19 mouse cellular contexts compared by ENCODE assay signal in genomic region chr2:147907341-147907740, GRCm38 (mm10).
DNase-seq lines count a peak whose midpoint lies in the region; ATAC-seq lines count a peak whose summit lies in the region.
"Had no signal": no experiment of that assay in that cellular context is flagged by ENCODE, and none has a peak within 500 bp of the region (broad histone marks: within the 10 kb centered on the region; RNA-seq: fewer than 3 reads in every experiment).

No protein-coding gene starts in this region.

- H3K36me3 ChIP-seq in forebrain, embryonic 10.5 days (replicated peaks): no peaks in the 10 kb centered on the region
- H3K36me3 ChIP-seq in forebrain, embryonic 15.5 days: no peaks in the 10 kb centered on the region
- H3K36me3 ChIP-seq in midbrain, embryonic 11.5 days (ENCODE audit: control insufficient read depth, insufficient read depth, low read length): no peaks in the 10 kb centered on the region
- H3K36me3 ChIP-seq in midbrain, embryonic 16.5 days (ENCODE audit: control insufficient read depth, insufficient read depth, low read length): no peaks in the 10 kb centered on the region
- H3K36me3 ChIP-seq: embryonic facial prominence, embryonic 13.5 days; heart, embryonic 13.5 days; hindbrain, embryonic 15.5 days had no signal

- WGBS in forebrain, embryonic 10.5 days: 31% methylated on average over 6 of the region's 6 CpGs
- 14% methylated on average over 6 of the region's 6 CpGs for WGBS in forebrain, embryonic 15.5 days
- WGBS in midbrain, embryonic 11.5 days: 9% methylated on average over 6 of the region's 6 CpGs
- WGBS in midbrain, embryonic 16.5 days: 12% methylated on average over 6 of the region's 6 CpGs

- H3K9me3 ChIP-seq in forebrain, embryonic 10.5 days: no peaks in the 10 kb centered on the region
- H3K9me3 ChIP-seq in forebrain, embryonic 15.5 days: no peaks in the 10 kb centered on the region
- H3K9me3 ChIP-seq in midbrain, embryonic 11.5 days (ENCODE audit: control insufficient read depth, low read length): no peaks in the 10 kb centered on the region
- H3K9me3 ChIP-seq in midbrain, embryonic 16.5 days (replicated peaks; ENCODE audit: control insufficient read depth, low read length, poor library complexity, severe bottlenecking): no peaks in the 10 kb centered on the region
- H3K9me3 ChIP-seq: embryonic facial prominence, embryonic 13.5 days; forebrain, embryonic 13.5 days; heart, embryonic 13.5 days; hindbrain, embryonic 15.5 days had no signal

- no peak overlapping the region for H3K27ac ChIP-seq in forebrain, embryonic 10.5 days
- no peak overlapping the region for H3K27ac ChIP-seq in forebrain, embryonic 15.5 days (replicated peaks)
- H3K27ac ChIP-seq in midbrain, embryonic 11.5 days (ENCODE audit: low read depth, low read length): peak overlapping the region; percentile 16; the same call in 1 of the 2 replicates
- no peak overlapping the region for H3K27ac ChIP-seq in midbrain, embryonic 16.5 days (ENCODE audit: low read length)
- H3K27ac ChIP-seq: embryonic facial prominence, embryonic 13.5 days; forebrain, embryonic 13.5 days; heart, embryonic 13.5 days; hindbrain, embryonic 15.5 days had no signal

- H3K9ac ChIP-seq in forebrain, embryonic 15.5 days (replicated peaks): no peak overlapping the region
- no peak overlapping the region for H3K9ac ChIP-seq in midbrain, embryonic 11.5 days (ENCODE audit: low read length)
- no peak overlapping the region for H3K9ac ChIP-seq in midbrain, embryonic 16.5 days (ENCODE audit: low read depth, low read length)
- H3K9ac ChIP-seq: embryonic facial prominence, embryonic 13.5 days; forebrain, embryonic 13.5 days; heart, embryonic 13.5 days; hindbrain, embryonic 15.5 days had no signal

- H3K4me2 ChIP-seq in forebrain, embryonic 15.5 days (replicated peaks): no peak overlapping the region
- H3K4me2 ChIP-seq in midbrain, embryonic 11.5 days: no peak overlapping the region
- no peak overlapping the region for H3K4me2 ChIP-seq in midbrain, embryonic 16.5 days (ENCODE audit: low read length)
- H3K4me2 ChIP-seq: embryonic facial prominence, embryonic 13.5 days; forebrain, embryonic 13.5 days; heart, embryonic 13.5 days; hindbrain, embryonic 15.5 days had no signal

- peak; percentile 24 for DNase-seq in forebrain, embryonic 10.5 days (ENCODE audit: extremely low spot score, low spot score)
- peak; percentile 94 for DNase-seq in midbrain, embryonic 11.5 days (ENCODE audit: low spot score, missing footprints)
- DNase-seq in mesoderm, embryonic 11.5 days (ENCODE audit: low read depth, low spot score): peak; percentile 12
- no peak for DNase-seq in frontal cortex, postnatal 14 days (ENCODE audit: low spot score in 2 of 2)
- DNase-seq in layer of hippocampus, postnatal 10 days (ENCODE audit: low spot score in 2 of 2): no peak
- DNase-seq: adrenal gland, postnatal 10 days; cerebellum, adult 11-12 months; cerebellum, adult 9-10 months; cerebellum, postnatal 36 days; gastrocnemius, postnatal 36 days; heart, adult 11 months; heart, postnatal 4 days had no signal

- no peak for ATAC-seq in forebrain, embryonic 15.5 days (replicated peaks)
- ATAC-seq in midbrain, embryonic 11.5 days (ENCODE audit: low FRiP score): peak; percentile 47
- ATAC-seq in midbrain, embryonic 16.5 days: no peak
- ATAC-seq: forebrain, embryonic 13.5 days; inflammation-experienced regulatory T-cells, adult 6 months had no signal

- H3K27me3 ChIP-seq in forebrain, embryonic 10.5 days (ENCODE audit: poor library complexity, severe bottlenecking): peaks cover 97% of the 10 kb centered on the region
- no peaks in the 10 kb centered on the region for H3K27me3 ChIP-seq in forebrain, embryonic 15.5 days
- peaks cover 69% of the 10 kb centered on the region for H3K27me3 ChIP-seq in midbrain, embryonic 11.5 days (ENCODE audit: control insufficient read depth, insufficient read depth, low read length)
- peaks cover 30% of the 10 kb centered on the region for H3K27me3 ChIP-seq in midbrain, embryonic 16.5 days (ENCODE audit: control insufficient read depth, insufficient read depth, low read depth, low read length)
- H3K27me3 ChIP-seq: heart, embryonic 13.5 days had no signal

- no peak overlapping the region for H3K4me3 ChIP-seq in forebrain, embryonic 10.5 days
- H3K4me3 ChIP-seq in forebrain, embryonic 15.5 days: no peak overlapping the region
- H3K4me3 ChIP-seq in midbrain, embryonic 11.5 days (ENCODE audit: low read depth, low read length): no peak overlapping the region
- H3K4me3 ChIP-seq in midbrain, embryonic 16.5 days (ENCODE audit: low read depth, low read length): no peak overlapping the region
- H3K4me3 ChIP-seq: embryonic facial prominence, embryonic 13.5 days; forebrain, embryonic 13.5 days; heart, embryonic 13.5 days; hindbrain, embryonic 15.5 days had no signal

- H3K4me1 ChIP-seq in forebrain, embryonic 10.5 days: peaks cover 38% of the 10 kb centered on the region
- H3K4me1 ChIP-seq in forebrain, embryonic 15.5 days: peaks cover 3% of the 10 kb centered on the region; the same call in 1 of the 2 replicates
- H3K4me1 ChIP-seq in midbrain, embryonic 11.5 days (ENCODE audit: control insufficient read depth, insufficient read depth, low read length): peaks cover 36% of the 10 kb centered on the region
- peaks cover 6% of the 10 kb centered on the region for H3K4me1 ChIP-seq in midbrain, embryonic 16.5 days (ENCODE audit: control insufficient read depth, insufficient read depth, low read length)
- H3K4me1 ChIP-seq: embryonic facial prominence, embryonic 13.5 days; heart, embryonic 13.5 days had no signal

Comparison
In these comparisons a context has a peak if more than half of its experiments do, and no peak if none do; other contexts are left out.
1. DNase-seq: peak in forebrain, embryonic 10.5 days (single experiment), midbrain, embryonic 11.5 days (single experiment) and mesoderm, embryonic 11.5 days (single experiment); none in frontal cortex, postnatal 14 days (0 of 2) and layer of hippocampus, postnatal 10 days (0 of 2).